Mouse (Mus musculus): ENCODE measurements at regions not wholly inside any gene's neighbourhood (a gene's known extent, or its start where the extent isn't known, plus 50 kb on each side); places are given as distances from the start of the nearest gene placed in this dataset.
A peak's percentile ranks its signal among the peaks of the same experiment; 100 is the strongest.

GRCm38 (mm10) chr2:103871522-103872276 is 74.2 kb upstream of the Caprin1 start:
- Histone ChIP-seq H3K9ac (no peak overlapping the region), H3K4me3 (replicated peaks) (no peak overlapping the region), H3K4me2 (replicated peaks) (no peak overlapping the region), H3K27ac (replicated peaks) (no peak overlapping the region), H3K27me3 (no peaks in the 10 kb centered on the region), H3K36me3 (no peaks in the 10 kb centered on the region), H3K4me1 (no peaks in the 10 kb centered on the region), H3K9me3 (replicated peaks) (no peaks in the 10 kb centered on the region)
- WGBS: 22% methylated on average over 12 of the region's 12 CpGs
- ATAC-seq (ENCODE audit: insufficient number of reproducible peaks, low FRiP score, low TSS enrichment, low read depth): peak; percentile 77

- H3K4me2 ChIP-seq (replicated peaks): no peak overlapping the region
- no peaks in the 10 kb centered on the region for H3K36me3 ChIP-seq
- WGBS: 70% methylated on average over 3 of the region's 3 CpGs
- no peak overlapping the region for H3K27ac ChIP-seq (replicated peaks)
- no peak overlapping the region for H3K4me3 ChIP-seq (replicated peaks)
- ATAC-seq (ENCODE audit: insufficient number of reproducible peaks, low FRiP score, low TSS enrichment, low read depth): no peak
- no peaks in the 10 kb centered on the region for H3K4me1 ChIP-seq
- H3K27me3 ChIP-seq: no peaks in the 10 kb centered on the region
- H3K9me3 ChIP-seq (replicated peaks): no peaks in the 10 kb centered on the region
- no peak overlapping the region for H3K9ac ChIP-seq
Observed at GRCm38 (mm10) chr2:103872277-103872636, 74.8 kb upstream of the Caprin1 start.

GRCm38 (mm10) chr2:103873381-103873780 is 75.9 kb upstream of the Caprin1 start:
- H3K4me2 ChIP-seq (replicated peaks): no peak overlapping the region
- H3K4me3 ChIP-seq (replicated peaks): no peak overlapping the region
- no peaks in the 10 kb centered on the region for H3K4me1 ChIP-seq
- no peak overlapping the region for H3K9ac ChIP-seq
- no peak overlapping the region for H3K27ac ChIP-seq (replicated peaks)
- no peaks in the 10 kb centered on the region for H3K36me3 ChIP-seq
- no peaks in the 10 kb centered on the region for H3K27me3 ChIP-seq
- WGBS: 88% methylated on average over 6 of the region's 6 CpGs
- H3K9me3 ChIP-seq (replicated peaks): no peaks in the 10 kb centered on the region
- ATAC-seq (ENCODE audit: insufficient number of reproducible peaks, low FRiP score, low TSS enrichment, low read depth): no peak

- WGBS: 64% methylated on average over 3 of the region's 3 CpGs
- Histone ChIP-seq H3K27ac (replicated peaks) (no peak overlapping the region), H3K9ac (no peak overlapping the region)
Observed at GRCm38 (mm10) chr2:103874466-103874865, 77.0 kb upstream of the Caprin1 start.

GRCm38 (mm10) chr2:103875754-103876153 is 78.3 kb upstream of the Caprin1 start:
- Histone ChIP-seq H3K36me3 (no peaks in the 10 kb centered on the region), H3K9me3 (replicated peaks) (no peaks in the 10 kb centered on the region), H3K4me3 (replicated peaks) (no peak overlapping the region), H3K9ac (no peak overlapping the region), H3K27ac (replicated peaks) (no peak overlapping the region), H3K4me2 (replicated peaks) (no peak overlapping the region), H3K27me3 (no peaks in the 10 kb centered on the region), H3K4me1 (no peaks in the 10 kb centered on the region)
- WGBS: 80% methylated on average over 8 of the region's 8 CpGs
- ATAC-seq (ENCODE audit: insufficient number of reproducible peaks, low FRiP score, low TSS enrichment, low read depth): no peak

More at GRCm38 (mm10) chr2:103874466-103874865, 77.0 kb upstream of the Caprin1 start:
- H3K4me1 ChIP-seq: no peaks in the 10 kb centered on the region
- no peaks in the 10 kb centered on the region for H3K27me3 ChIP-seq
- H3K4me2 ChIP-seq (replicated peaks): no peak overlapping the region
- H3K9me3 ChIP-seq (replicated peaks): no peaks in the 10 kb centered on the region
- no peaks in the 10 kb centered on the region for H3K36me3 ChIP-seq
- no peak for ATAC-seq (ENCODE audit: insufficient number of reproducible peaks, low FRiP score, low TSS enrichment, low read depth)
- no peak overlapping the region for H3K4me3 ChIP-seq (replicated peaks)

GRCm38 (mm10) chr2:103876236-103876635 is 78.8 kb upstream of the Caprin1 start:
- Histone ChIP-seq H3K27ac (replicated peaks) (no peak overlapping the region), H3K27me3 (no peaks in the 10 kb centered on the region), H3K36me3 (no peaks in the 10 kb centered on the region), H3K4me3 (replicated peaks) (no peak overlapping the region), H3K9me3 (replicated peaks) (no peaks in the 10 kb centered on the region), H3K9ac (no peak overlapping the region), H3K4me2 (replicated peaks) (no peak overlapping the region), H3K4me1 (no peaks in the 10 kb centered on the region)
- ATAC-seq (ENCODE audit: insufficient number of reproducible peaks, low FRiP score, low TSS enrichment, low read depth): no peak
- 83% methylated on average over 2 of the region's 2 CpGs for WGBS

- no peaks in the 10 kb centered on the region for H3K9me3 ChIP-seq (replicated peaks)
Observed at GRCm38 (mm10) chr2:103881026-103881763, 76.6 kb upstream of the Lmo2 start.

GRCm38 (mm10) chr2:103884926-103885325 is 72.9 kb upstream of the Lmo2 start:
- Histone ChIP-seq H3K4me2 (replicated peaks) (no peak overlapping the region), H3K4me3 (replicated peaks) (no peak overlapping the region), H3K9ac (no peak overlapping the region), H3K27me3 (no peaks in the 10 kb centered on the region), H3K4me1 (no peaks in the 10 kb centered on the region), H3K27ac (replicated peaks) (no peak overlapping the region), H3K36me3 (no peaks in the 10 kb centered on the region), H3K9me3 (replicated peaks) (no peaks in the 10 kb centered on the region)
- 52% methylated on average over 10 of the region's 10 CpGs for WGBS
- no peak for ATAC-seq (ENCODE audit: insufficient number of reproducible peaks, low FRiP score, low TSS enrichment, low read depth)

More at GRCm38 (mm10) chr2:103881026-103881763, 76.6 kb upstream of the Lmo2 start:
- WGBS: 21% methylated on average over 10 of the region's 10 CpGs
- Histone ChIP-seq H3K27me3 (no peaks in the 10 kb centered on the region), H3K36me3 (no peaks in the 10 kb centered on the region), H3K9ac (no peak overlapping the region), H3K4me3 (replicated peaks) (no peak overlapping the region), H3K4me2 (replicated peaks) (no peak overlapping the region), H3K4me1 (no peaks in the 10 kb centered on the region), H3K27ac (replicated peaks) (no peak overlapping the region)
- ATAC-seq (ENCODE audit: insufficient number of reproducible peaks, low FRiP score, low TSS enrichment, low read depth): no peak; the same call in 1 of the 2 replicates

- Histone ChIP-seq H3K36me3 (no peaks in the 10 kb centered on the region), H3K27me3 (no peaks in the 10 kb centered on the region), H3K9me3 (replicated peaks) (no peaks in the 10 kb centered on the region), H3K4me1 (0 out of 2 replicates have a peak, but pooled peaks cover 5% of the 10 kb centered on the region), H3K27ac (replicated peaks) (no peak overlapping the region), H3K4me2 (replicated peaks) (no peak overlapping the region), H3K4me3 (replicated peaks) (no peak overlapping the region), H3K9ac (no peak overlapping the region)
- whole genome bisulfite sequencing: 94% methylated on average over 7 of the region's 7 CpGs
- ATAC-seq (ENCODE audit: insufficient number of reproducible peaks, low FRiP score, low TSS enrichment, low read depth): no peak
Observed at GRCm38 (mm10) chr2:103888023-103888422, 69.8 kb upstream of the Lmo2 start.

- H3K4me3 ChIP-seq (replicated peaks): no peak overlapping the region
- no peak for ATAC-seq (ENCODE audit: insufficient number of reproducible peaks, low FRiP score, low TSS enrichment, low read depth)
- H3K36me3 ChIP-seq: no peaks in the 10 kb centered on the region
- no peak overlapping the region for H3K27ac ChIP-seq (replicated peaks)
- no peak overlapping the region for H3K4me2 ChIP-seq (replicated peaks)
- H3K9me3 ChIP-seq (replicated peaks): no peaks in the 10 kb centered on the region
- 0 out of 2 replicates have a peak, but pooled peaks cover 5% of the 10 kb centered on the region for H3K4me1 ChIP-seq
- WGBS: 5% methylated on average over 9 of the region's 9 CpGs
- no peak overlapping the region for H3K9ac ChIP-seq
- H3K27me3 ChIP-seq: no peaks in the 10 kb centered on the region
Observed at GRCm38 (mm10) chr2:103891240-103891767, 66.5 kb upstream of the Lmo2 start.

GRCm38 (mm10) chr2:103893159-103893740 is 64.5 kb upstream of the Lmo2 start:
- Histone ChIP-seq H3K27me3 (no peaks in the 10 kb centered on the region), H3K4me2 (replicated peaks) (no peak overlapping the region), H3K27ac (replicated peaks) (no peak overlapping the region), H3K4me1 (0 out of 2 replicates have a peak, but pooled peaks cover 5% of the 10 kb centered on the region), H3K4me3 (replicated peaks) (no peak overlapping the region), H3K9ac (no peak overlapping the region), H3K36me3 (no peaks in the 10 kb centered on the region), H3K9me3 (replicated peaks) (no peaks in the 10 kb centered on the region)
- no peak for ATAC-seq (ENCODE audit: insufficient number of reproducible peaks, low FRiP score, low TSS enrichment, low read depth)
- WGBS: 85% methylated on average over 2 of the region's 2 CpGs

Data from embryonic facial prominence, embryonic 15.5 days (tissue).